13 mouse cellular contexts compared by ENCODE assay signal in the genomic region with DNA sequence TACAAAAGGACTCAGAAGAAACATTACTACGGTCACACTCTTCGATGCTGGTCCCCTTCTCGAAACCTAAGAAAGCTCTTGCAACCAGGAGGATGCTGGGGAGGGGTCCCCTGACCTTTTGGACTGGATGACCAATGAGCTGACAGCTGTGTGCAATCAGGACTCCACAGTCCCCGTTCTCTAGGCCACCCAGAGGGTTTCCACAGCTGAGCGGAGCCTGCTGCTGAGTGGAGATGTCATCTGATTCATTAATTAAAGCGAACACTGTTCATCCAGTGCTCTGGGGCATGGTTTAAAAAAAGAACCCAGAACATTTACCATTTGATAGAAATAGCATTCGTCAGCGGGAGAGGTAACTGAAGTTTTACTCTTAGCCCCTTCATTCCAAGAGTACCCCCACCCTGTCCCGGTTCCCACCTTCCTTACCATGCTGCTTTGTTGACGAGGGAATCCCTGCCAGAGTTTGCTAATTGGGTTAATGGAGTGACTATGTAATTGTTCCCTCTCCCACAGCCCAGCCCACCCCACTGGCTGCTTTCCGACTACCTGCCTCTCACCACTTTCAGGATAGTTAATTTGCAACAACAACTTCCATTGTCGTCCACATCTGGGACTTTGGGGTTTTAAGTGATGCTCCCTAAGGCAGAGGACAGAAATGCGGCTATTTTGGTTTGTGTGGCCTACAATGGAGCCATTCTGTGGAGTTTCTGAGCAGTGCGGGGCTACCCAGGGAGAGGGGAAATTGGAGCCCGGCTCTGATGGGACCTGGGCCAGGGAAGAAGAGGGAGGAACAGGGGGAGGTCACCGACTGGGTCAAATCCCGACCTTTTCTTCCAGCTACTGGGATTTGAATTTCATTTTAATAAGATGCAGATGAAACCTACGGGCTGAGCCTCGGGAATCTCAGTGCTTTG. TPM values are rescaled to one million over a fixed set of nuclear protein-coding genes. Genes with fewer than 3 reads are reported as not detected.
DNase-seq lines count a peak whose midpoint lies in the region; ATAC-seq and TF ChIP-seq lines count a peak whose summit lies in the region.
"Had no signal": no experiment of that assay in that cellular context is flagged by ENCODE, and none has a peak within 500 bp of the region (broad histone marks: within the 10 kb centered on the region; RNA-seq: fewer than 3 reads in every experiment).

No protein-coding gene starts in this region.

- peak overlapping the region; percentile 68 for H3K27ac ChIP-seq in embryonic facial prominence, embryonic 10.5 days (replicated peaks)
- no peak overlapping the region for H3K27ac ChIP-seq in hindbrain, postnatal 0 days
- no peak overlapping the region for H3K27ac ChIP-seq in liver, embryonic 11.5 days (ENCODE audit: low read depth, low read length)
- H3K27ac ChIP-seq: embryonic facial prominence, embryonic 15.5 days had no signal

- no peak for TF ChIP-seq CTCF in hindbrain, postnatal 0 days (IDR thresholded peaks at IDR 0.05; ENCODE audit: low read depth)

- peak; percentile 44 for DNase-seq in kidney, postnatal 10 days
- no peak for DNase-seq in kidney, postnatal 25 days
- DNase-seq in brain, adult 2 months (ENCODE audit: low read depth, low spot score) = peak; percentile 37
- DNase-seq in embryonic facial prominence, embryonic 10.5 days (ENCODE audit: low spot score) = peak; percentile 83
- peak; percentile 24 for DNase-seq in hindbrain, postnatal 0 days (ENCODE audit: low spot score)
- DNase-seq in thymus, postnatal 14 days = no peak
- no peak for DNase-seq in liver, embryonic 11.5 days (ENCODE audit: low spot score)
- DNase-seq: gastrocnemius, postnatal 36 days; heart, postnatal 14 days; lung, postnatal 14 days; right cerebral cortex, postnatal 25 days had no signal

- no peak for ATAC-seq in hindbrain, postnatal 0 days
- no peak for ATAC-seq in liver, embryonic 11.5 days (replicated peaks; ENCODE audit: low FRiP score)

- whole genome bisulfite sequencing in embryonic facial prominence, embryonic 10.5 days = 12% methylated on average over 19 of the region's 19 CpGs
- WGBS in hindbrain, postnatal 0 days = 16% methylated on average over 19 of the region's 19 CpGs
- 61% methylated on average over 19 of the region's 19 CpGs for WGBS in liver, embryonic 11.5 days

- no peak overlapping the region for H3K9ac ChIP-seq in hindbrain, postnatal 0 days (replicated peaks; ENCODE audit: low read length)
- H3K9ac ChIP-seq in liver, embryonic 11.5 days (ENCODE audit: low read depth, low read length) = no peak overlapping the region
- H3K9ac ChIP-seq: embryonic facial prominence, embryonic 15.5 days had no signal

- H3K36me3 ChIP-seq in embryonic facial prominence, embryonic 10.5 days (replicated peaks) = no peaks in the 10 kb centered on the region
- H3K36me3 ChIP-seq in hindbrain, postnatal 0 days (ENCODE audit: insufficient read depth, low read length) = no peaks in the 10 kb centered on the region
- no peaks in the 10 kb centered on the region for H3K36me3 ChIP-seq in liver, embryonic 11.5 days (ENCODE audit: control insufficient read depth, insufficient read depth, low read length)
- H3K36me3 ChIP-seq: embryonic facial prominence, embryonic 15.5 days had no signal

- H3K4me1 ChIP-seq in embryonic facial prominence, embryonic 10.5 days = peaks cover 67% of the 10 kb centered on the region
- H3K4me1 ChIP-seq in hindbrain, postnatal 0 days (ENCODE audit: insufficient read depth, low read length) = peaks cover 10% of the 10 kb centered on the region
- H3K4me1 ChIP-seq in liver, embryonic 11.5 days (replicated peaks; ENCODE audit: control insufficient read depth, insufficient read depth, low read length) = 0 out of 2 replicates have a peak, but pooled peaks cover 2% of the 10 kb centered on the region

- no peaks in the 10 kb centered on the region for H3K9me3 ChIP-seq in embryonic facial prominence, embryonic 10.5 days
- H3K9me3 ChIP-seq in hindbrain, postnatal 0 days (ENCODE audit: low read length) = no peaks in the 10 kb centered on the region
- no peaks in the 10 kb centered on the region for H3K9me3 ChIP-seq in liver, embryonic 11.5 days (ENCODE audit: control insufficient read depth, low read length)
- H3K9me3 ChIP-seq: embryonic facial prominence, embryonic 15.5 days had no signal

- peak overlapping the region; percentile 27 for H3K4me3 ChIP-seq in embryonic facial prominence, embryonic 10.5 days
- no peak overlapping the region for H3K4me3 ChIP-seq in hindbrain, postnatal 0 days (ENCODE audit: low read length)
- no peak overlapping the region for H3K4me3 ChIP-seq in liver, embryonic 11.5 days (ENCODE audit: low read depth, low read length)
- H3K4me3 ChIP-seq: embryonic facial prominence, embryonic 15.5 days had no signal

- H3K4me2 ChIP-seq in hindbrain, postnatal 0 days (ENCODE audit: low read depth, low read length) = no peak overlapping the region
- H3K4me2 ChIP-seq in liver, embryonic 11.5 days = no peak overlapping the region
- H3K4me2 ChIP-seq: embryonic facial prominence, embryonic 15.5 days had no signal

- no peaks in the 10 kb centered on the region for H3K27me3 ChIP-seq in embryonic facial prominence, embryonic 10.5 days (replicated peaks; ENCODE audit: low read depth, poor library complexity, severe bottlenecking)
- H3K27me3 ChIP-seq in hindbrain, postnatal 0 days (ENCODE audit: insufficient read depth, low read length) = no peaks in the 10 kb centered on the region
- H3K27me3 ChIP-seq in liver, embryonic 11.5 days (replicated peaks; ENCODE audit: control insufficient read depth, insufficient read depth, low read length) = no peaks in the 10 kb centered on the region
- H3K27me3 ChIP-seq: embryonic facial prominence, embryonic 15.5 days had no signal

RNA-seq across cellular contexts. Expression of gene Srp9, which starts 10.7 kb away (rescaled TPM):
- 159 and 166 TPM in 2 replicates for polyA plus RNA-seq in embryonic facial prominence, embryonic 10.5 days (2016; fragmentation: Nextera tagmentation; extraction: Ambion mirVana)
- 61.4 and 63.9 TPM in 2 replicates for total RNA-seq in hindbrain, postnatal 0 days (2014; rRNA removed)
- polyA plus RNA-seq in hindbrain, postnatal 0 days (2015; fragmentation: Nextera tagmentation; extraction: Ambion mirVana) = 168 and 179 TPM in 2 replicates
- 147 and 160 TPM in 2 replicates for polyA plus RNA-seq in liver, embryonic 11.5 days (2014; fragmentation: Nextera tagmentation; extraction: Ambion mirVana)

RNA-seq across cellular contexts. Expression of gene Vmn1r1, which starts 50.4 kb away (rescaled TPM):
- not detected in 2 replicates for polyA plus RNA-seq in embryonic facial prominence, embryonic 10.5 days (2016; fragmentation: Nextera tagmentation; extraction: Ambion mirVana)
- not detected in 2 replicates for total RNA-seq in hindbrain, postnatal 0 days (2014; rRNA removed)
- polyA plus RNA-seq in hindbrain, postnatal 0 days (2015; fragmentation: Nextera tagmentation; extraction: Ambion mirVana) = not detected in 2 replicates
- polyA plus RNA-seq in liver, embryonic 11.5 days (2014; fragmentation: Nextera tagmentation; extraction: Ambion mirVana) = not detected in 2 replicates
- total RNA-seq: gastrocnemius, postnatal 36 days; heart, postnatal 14 days; layer of hippocampus, adult 18-20 months had no signal
- polyA plus RNA-seq: embryonic facial prominence, embryonic 15.5 days had no signal

Comparison
In these comparisons a context has a peak if more than half of its experiments do, and no peak if none do; other contexts are left out.
1. DNase-seq: peak in kidney, postnatal 10 days (single experiment), brain, adult 2 months (single experiment), embryonic facial prominence, embryonic 10.5 days (single experiment) and hindbrain, postnatal 0 days (single experiment); none in kidney, postnatal 25 days (0 of 2), thymus, postnatal 14 days (single experiment) and liver, embryonic 11.5 days (single experiment).